Mouse (Mus musculus) testis, postnatal 10 days (tissue): ENCODE measurements around the gene Srsf4.
A peak's percentile ranks its signal among the peaks of the same experiment; 100 is the strongest.

Experiments
- DNase-seq: peaks from one replicate; pipeline ENCODE4 v3.0.0; 2021; ENCODE audit warnings: low spot score

Gene Srsf4

GRCm38 (mm10) chr4:131915821-131916328 lies 42.5 kb downstream of the Srsf4 start:
- DNase-seq: no peak

GRCm38 (mm10) chr4:131916425-131916824 lies 43.0 kb downstream of the Srsf4 start:
- peak; percentile 94 for DNase-seq

GRCm38 (mm10) chr4:131917010-131917555 lies 43.7 kb downstream of the Srsf4 start:
- no peak for DNase-seq

GRCm38 (mm10) chr4:131918026-131918533 lies 44.7 kb downstream of the Srsf4 start:
- DNase-seq: no peak

- no peak for DNase-seq
Measured at GRCm38 (mm10) chr4:131918711-131919500, 45.5 kb downstream of the Srsf4 start.

DNA sequence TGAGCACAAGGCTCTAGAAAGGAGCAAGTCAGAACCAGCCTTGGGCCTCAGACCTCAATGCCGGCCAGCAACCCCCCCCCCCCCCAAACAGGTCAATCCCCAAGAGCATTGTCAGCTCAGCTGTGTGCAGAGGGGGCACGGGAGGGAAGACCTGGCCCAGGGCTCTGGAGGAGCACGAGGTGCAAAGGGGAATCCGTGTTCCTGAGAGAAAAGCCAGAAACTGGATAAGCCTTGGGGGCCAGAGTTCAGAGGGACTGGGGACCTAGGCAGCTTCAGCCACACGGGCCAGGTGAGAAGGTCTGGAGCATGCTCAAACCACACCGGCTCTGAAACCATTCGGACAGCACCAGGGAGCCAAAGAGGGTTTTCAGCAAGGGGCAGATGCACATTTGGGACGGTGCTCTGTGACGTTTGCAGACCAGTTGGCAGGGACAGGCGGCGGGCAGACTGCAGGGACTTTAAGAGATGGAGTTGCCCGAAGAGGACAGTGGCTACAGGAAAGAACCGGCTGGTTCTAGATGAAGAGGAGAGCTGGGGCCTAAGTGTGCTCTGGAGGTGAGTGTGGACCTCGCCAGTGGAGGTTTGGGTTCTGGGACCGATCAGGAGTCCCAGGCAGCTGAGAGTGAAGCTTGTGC lies 46.2 kb downstream of the Srsf4 start:
- no peak for DNase-seq

DNA sequence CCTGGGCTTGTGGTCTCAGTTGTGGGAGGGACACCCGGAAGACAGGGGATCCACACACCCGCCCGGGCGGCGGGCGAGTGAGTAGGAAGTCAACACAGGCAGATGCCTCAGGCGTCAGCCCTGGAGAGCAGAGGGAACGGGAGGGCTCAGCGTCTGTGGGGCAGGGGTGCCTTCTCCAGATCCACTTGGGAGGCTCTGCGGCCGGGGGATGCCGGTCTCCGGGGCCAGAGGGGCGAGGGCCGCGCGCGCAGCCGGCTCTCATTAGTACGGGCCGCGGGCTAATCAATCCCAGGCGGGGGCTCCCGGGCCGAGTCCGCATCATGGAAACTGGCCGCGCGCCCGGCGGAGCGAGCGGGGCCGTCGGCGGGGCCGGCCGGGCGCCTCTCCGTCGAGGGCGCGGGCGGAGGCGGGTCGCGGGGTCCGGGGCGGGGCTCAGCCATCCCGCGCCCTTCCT lies 46.8 kb downstream of the Srsf4 start:
- DNase-seq: peak; percentile 82

DNA sequence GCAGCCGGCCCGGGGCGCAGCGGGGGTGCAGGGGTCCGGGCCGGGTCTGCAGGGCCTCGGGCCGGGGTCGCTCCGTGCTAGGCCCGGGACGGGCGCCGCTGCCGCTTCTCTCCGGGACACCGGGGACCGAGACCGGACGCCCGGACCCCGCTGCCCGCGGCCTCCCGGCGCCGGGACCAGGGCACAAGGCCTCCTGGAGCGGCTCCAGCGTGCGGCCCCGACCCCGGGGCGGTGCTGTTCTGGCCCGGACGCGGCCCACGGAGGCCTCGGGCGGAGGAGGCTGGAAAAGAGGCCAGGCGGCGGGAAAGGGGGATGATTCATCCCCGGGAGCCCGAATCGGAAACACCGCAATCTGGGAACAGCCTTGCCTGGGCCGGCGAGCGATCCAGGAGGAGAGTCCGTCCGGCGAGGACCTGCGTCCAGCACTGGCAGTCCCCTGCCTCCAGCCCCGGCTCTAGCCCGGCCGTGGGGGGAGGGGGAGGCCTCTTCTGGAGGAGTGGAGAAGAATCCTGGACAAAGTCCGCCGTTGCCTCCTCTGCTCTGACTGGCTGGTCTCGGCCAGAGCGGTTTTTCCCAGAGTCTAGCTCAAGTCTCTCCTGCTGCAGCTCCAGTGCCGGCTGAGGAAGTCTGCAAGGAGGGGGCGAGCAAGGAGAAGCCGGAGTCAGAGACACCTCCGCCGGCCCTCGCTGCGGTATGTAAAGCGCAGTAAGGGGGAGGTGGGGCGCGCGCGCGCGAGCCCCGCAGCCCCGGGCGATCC lies 47.4 kb downstream of the Srsf4 start:
- DNase-seq: peak; percentile 92

DNA sequence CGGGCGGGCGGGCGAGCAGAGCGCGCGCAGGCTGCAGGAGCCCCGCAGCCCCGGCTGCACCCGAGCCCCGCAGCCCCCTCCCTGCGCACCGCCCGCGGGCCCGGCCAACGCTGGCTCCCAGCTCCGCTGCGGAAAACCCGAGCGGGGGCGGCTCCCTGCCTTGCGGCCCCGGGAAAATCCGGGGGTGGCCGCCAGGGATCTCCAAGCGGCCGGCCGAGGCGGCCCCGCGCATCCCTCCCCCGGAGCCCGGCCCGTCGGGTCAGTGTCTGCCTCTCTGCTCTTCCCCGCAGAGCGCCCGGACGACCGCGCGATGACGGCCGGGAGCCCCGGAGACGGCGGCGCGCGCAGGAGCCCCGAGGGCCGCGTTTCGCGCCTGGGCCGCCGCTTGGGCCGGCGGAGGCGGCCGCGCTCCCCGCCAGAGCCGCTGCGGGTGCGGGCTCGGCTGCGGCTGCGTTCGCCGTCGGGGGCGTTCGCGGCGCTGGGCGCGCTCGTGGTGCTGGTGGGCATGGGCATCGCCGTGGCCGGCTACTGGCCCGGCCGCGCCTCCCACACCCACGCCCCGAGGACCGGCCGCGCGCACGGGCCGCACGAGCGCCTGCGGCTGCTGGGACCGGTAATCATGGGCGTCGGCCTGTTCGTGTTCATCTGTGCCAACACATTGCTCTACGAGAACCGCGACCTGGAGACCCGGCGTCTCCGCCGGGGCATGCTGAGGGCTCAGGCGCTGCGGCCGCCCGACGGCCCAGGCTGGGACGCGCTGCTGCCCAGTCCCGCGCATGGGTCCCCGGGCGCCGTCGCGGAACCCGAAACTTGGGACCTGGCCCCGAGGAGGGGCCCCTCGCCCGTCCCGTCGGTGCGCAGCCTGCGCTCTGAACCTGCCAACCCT lies 48.3 kb downstream of the Srsf4 start, which contains the start of gene Tmem200b:
Gene Tmem200b, plus strand, starts transcription at position 311 of the 886 bp plus-strand sequence.
- DNase-seq: peak; percentile 74

DNA sequence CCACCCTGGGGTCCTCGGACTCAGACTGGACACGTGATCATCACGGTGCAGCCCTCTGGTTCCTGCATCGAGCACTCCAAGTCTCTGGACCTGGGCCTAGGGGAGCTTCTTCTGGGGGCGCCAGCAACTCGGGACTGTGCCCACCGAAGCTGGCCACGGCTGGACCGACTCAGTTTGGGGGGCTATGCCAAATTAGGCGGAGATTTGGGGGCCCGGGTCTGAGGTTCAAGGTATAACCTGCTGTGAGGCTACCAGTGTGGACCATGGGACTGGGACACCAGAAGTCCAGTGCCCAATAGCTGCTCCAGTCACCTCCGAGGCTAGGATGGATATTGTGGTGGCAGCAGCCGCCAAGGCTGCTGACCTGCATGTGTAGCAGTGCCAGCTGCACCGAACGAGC lies 49.0 kb downstream of the Srsf4 start:
- no peak for DNase-seq

DNA sequence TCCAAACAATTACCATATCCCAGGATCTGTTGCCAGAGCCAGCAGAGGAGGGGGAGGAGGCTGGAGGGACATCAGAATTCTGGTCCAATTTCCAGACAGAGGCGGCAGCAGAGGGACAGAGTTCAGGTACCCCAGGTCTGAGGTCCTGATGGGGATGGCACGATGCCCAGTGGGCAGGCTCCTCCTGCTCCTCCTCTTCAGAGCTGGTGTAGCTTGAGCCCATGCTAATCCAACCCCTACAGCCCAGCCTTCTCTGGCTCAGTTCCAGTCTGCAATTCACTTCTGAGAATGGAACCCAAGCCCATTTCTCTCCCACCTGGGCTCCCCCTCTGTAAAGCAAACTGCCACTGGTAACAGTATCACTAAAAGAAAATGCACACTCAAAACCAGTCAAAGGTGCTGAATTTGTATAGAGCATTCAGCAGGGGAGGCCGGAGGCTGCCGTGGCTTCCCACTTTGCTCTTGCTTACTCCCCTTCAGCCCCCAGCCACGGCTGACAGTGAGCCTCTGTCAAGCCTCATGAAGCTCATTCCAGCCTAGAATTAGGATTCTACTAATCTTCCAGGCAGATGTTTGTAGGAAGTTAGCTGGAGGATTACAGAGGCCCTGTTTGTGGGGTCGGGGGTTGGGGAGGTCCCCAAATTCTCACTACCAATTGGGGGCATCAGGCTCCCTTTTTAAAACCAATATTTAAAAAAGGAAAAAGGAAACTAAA lies 50.8 kb downstream of the Srsf4 start:
- DNase-seq: peak; percentile 86

DNA sequence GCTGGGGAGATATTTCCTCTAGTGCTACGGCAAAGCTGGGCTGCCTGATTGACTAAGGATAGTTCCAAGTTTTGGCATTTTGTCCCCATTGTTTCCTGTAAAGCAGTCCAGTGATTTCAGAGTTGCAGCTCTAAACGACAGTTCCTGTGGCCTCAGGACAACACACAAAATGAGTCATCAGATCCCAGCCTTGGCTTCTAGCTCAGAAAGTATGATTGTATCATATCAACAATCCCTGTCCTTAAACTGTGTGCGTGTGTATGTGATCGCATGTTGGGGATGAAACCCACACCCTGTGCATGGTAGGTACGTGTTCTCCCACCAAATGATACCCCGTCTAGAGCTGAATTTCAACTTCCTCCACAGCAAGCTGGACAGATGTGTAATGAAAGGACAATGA lies 55.7 kb downstream of the Srsf4 start:
- no peak for DNase-seq

DNA sequence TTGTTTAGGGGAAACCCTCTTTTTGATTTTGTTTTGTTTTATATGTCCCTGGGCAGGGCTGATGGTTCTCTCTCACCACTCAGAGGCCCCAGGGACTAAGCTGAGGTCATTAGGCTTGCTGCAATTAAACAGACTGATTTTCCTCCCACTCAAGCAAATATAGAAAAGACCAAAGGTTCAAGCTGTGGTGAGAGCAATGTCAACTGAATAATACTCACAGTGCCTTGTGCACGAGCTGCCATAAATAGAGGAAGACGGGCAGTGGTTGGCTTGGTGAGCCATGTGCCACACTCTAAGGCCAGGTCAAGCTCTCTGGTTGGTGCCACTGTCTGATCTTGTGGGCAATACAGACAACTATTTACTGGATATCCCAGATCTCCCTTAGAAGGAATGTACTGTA lies 66.0 kb downstream of the Srsf4 start:
- no peak for DNase-seq

DNA sequence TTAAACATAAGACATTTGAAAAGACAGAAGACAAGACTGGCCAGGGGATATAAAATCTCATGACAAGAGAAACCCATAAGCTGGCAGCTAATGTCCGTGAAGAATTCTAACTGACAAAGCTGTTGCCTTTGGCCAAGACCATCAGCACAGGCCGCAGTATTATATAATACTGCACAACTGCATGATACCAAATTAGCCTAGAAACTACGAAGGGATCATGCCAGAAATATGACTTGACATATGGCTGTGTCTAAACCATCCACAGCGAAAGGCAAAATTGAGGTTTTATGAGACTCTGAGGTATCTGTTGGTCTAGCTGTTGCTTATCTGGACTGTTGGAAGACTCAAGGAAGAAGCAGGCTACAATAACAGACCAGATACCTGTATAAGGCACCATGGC lies 67.4 kb downstream of the Srsf4 start:
- DNase-seq: no peak

- DNase-seq: no peak
Measured at GRCm38 (mm10) chr4:131947848-131948247, 74.4 kb downstream of the Srsf4 start.

GRCm38 (mm10) chr4:131949903-131950302 lies 76.5 kb downstream of the Srsf4 start:
- DNase-seq: no peak

DNA sequence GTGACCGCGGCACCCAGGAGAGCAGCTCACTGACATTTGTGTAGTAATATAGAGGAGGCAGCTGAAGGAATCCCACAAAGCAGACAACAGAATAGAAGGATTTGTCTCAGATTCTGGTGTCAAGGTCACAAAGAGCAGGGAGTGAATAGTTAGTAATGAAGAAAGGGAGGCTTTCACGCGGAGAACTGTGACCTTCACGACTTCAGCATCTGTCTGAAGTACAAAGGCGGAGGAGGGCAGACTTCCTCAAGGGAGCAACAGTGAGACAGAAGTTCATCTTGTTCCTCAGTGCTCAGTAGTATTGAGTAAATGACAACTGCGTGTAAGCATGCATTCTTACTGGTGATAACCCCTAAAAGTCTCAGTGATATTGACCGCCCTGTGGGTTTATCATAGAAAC lies 77.2 kb downstream of the Srsf4 start:
- DNase-seq: no peak
